Mouse (Mus musculus): ENCODE measurements at regions not wholly inside any gene's neighbourhood (a gene's known extent, or its start where the extent isn't known, plus 50 kb on each side); places are given as distances from the start of the nearest gene placed in this dataset.
"Not testable (repeated sequence)": the region's sequence is repeated elsewhere in the genome, so short reads cannot be mapped to it uniquely, and the experiment has no call there.

GRCm38 (mm10) chr8:81187061-81187790 is 155.1 kb upstream of the Inpp4b start:
- TF ChIP-seq CTCF (IDR thresholded peaks at IDR 0.05; ENCODE audit: borderline replicate concordance, insufficient read depth, low read depth, low read length); POLR2A (IDR thresholded peaks at IDR 0.05; ENCODE audit: borderline replicate concordance, insufficient read depth, low read length): not testable (repeated sequence)
